Mouse (Mus musculus) liver, embryonic 15.5 days (tissue): ENCODE data around the gene Ago4. TPM values are rescaled to one million over a fixed set of nuclear protein-coding genes. Genes with fewer than 3 reads are reported as not detected.

Experiments used
- ATAC-seq: fragments of 200-750 bp; cut with Nextera tagmentation; 2 replicates; pipeline ENCODE4 v1.8.0; 2017; ENCODE audit warnings: moderate number of reproducible peaks, mild to moderate bottlenecking, moderate library complexity; ENCODE audit not compliant: insufficient read depth
- H3K27ac ChIP-seq: fragments of 300-500 bp; sonication (generic); replicated peaks from 2 replicates; pipeline ENCODE4 v1.5.1; 2015; ENCODE audit warnings: mild to moderate bottlenecking, inconsistent platforms
- H3K27me3 ChIP-seq: fragments of 300-500 bp; sonication (generic); 2 replicates; pipeline ENCODE4 v1.6.1; 2015; ENCODE audit warnings: mild to moderate bottlenecking, inconsistent platforms
- H3K36me3 ChIP-seq: fragments of 300-500 bp; sonication (generic); replicated peaks from 2 replicates; pipeline ENCODE4 v1.6.1; 2015; ENCODE audit warnings: moderate library complexity, mild to moderate bottlenecking, inconsistent platforms
- H3K4me1 ChIP-seq: fragments of 300-500 bp; sonication (generic); replicated peaks from 2 replicates; pipeline ENCODE4 v1.6.1; 2015; ENCODE audit warnings: inconsistent platforms
- H3K4me2 ChIP-seq: fragments of 300-500 bp; sonication (generic); 2 replicates; pipeline ENCODE4 v1.6.1; 2015; ENCODE audit warnings: moderate library complexity, mild to moderate bottlenecking, inconsistent platforms
- H3K4me3 ChIP-seq: fragments of 300-500 bp; sonication (generic); replicated peaks from 2 replicates; pipeline ENCODE4 v1.5.1; 2015; ENCODE audit warnings: mild to moderate bottlenecking, inconsistent platforms
- H3K9ac ChIP-seq: fragments of 300-500 bp; sonication (generic); 2 replicates; pipeline ENCODE4 v1.6.1; 2015; ENCODE audit warnings: moderate library complexity, mild to moderate bottlenecking, inconsistent platforms
- H3K9me3 ChIP-seq: fragments of 300-500 bp; sonication (generic); replicated peaks from 2 replicates; pipeline ENCODE4 v1.6.1; 2016; ENCODE audit warnings: inconsistent platforms
- WGBS: fragments of 180-500 bp; shearing (Covaris S2); methylation state at CpG from one replicate; pipeline ENCODE4 v1.1.7; 2015; ENCODE audit warnings: mixed read lengths; ENCODE audit not compliant: insufficient replicate concordance; 5-methylcytosine and 5-hydroxymethylcytosine counted together
- polyA plus RNA-seq: library from polyadenylated mRNA; unstranded; fragments of >200 nt; fragmentation: Nextera tagmentation; extraction: Ambion mirVana; gene quantifications from 2 replicates; pipeline ENCODE4 v1.2.1, GENCODE M21; 2015

Ago4 gene
- polyA plus RNA-seq, 1 experiment from 2014 or later = 0.31 TPM

DNA sequence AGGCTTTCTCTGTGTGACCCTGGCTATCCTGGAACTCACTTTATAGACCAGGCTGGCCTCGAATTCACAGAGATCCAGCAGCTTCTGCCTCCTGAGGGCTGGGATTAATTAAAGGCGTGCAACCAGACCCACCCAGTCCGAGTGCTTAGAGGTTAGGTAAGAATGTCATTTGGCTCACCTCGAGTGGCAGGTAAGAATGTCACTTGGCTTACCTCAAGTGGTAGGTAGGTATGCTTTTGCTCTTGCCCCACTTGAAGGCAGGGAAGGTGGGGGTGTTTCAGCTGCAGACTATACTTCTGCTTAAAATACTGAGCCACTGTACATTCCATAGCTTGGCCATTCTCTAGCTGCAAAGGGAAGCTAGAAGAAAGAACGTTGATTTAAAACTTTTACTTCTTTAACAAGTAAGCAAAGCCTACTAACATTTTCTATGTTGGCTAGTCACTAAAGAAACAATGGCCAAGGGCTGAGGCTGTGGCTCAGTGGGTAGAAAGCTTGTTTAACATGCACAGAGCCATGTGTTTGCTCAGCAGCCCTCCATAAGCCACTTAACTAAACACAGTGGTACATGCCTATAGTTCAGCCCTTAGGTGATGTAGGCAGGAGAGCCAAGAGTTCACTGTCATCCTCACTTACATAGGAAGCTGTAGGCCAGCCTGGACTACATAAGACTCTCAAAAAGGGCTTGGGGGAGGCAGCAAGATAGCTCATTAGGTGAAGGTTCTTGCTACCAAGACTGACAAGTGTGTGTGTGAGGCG lies 20.8 kb downstream of the Ago4 start:
- no peak for ATAC-seq
- 58% methylated on average over 6 of the region's 6 CpGs for WGBS

DNA sequence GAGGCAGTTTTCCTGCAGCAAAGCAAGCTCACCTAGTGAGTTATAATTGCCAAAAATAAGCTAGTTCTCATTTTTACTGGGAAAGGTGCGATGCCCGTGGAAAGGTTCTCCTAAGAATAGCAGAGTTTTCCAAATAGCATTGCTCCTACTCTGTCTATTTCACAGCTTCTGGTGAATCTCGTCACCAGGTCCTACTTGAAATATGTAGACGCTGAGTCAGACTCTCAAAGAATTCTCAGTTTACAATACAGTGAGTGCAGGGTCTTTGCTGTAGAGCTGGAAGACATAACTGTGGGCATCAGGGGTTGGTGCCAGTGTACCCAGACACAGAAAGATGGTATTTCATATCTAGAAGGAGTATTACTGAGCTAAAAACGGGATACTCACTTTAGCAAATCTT lies 22.3 kb downstream of the Ago4 start:
- no peak for ATAC-seq

More for the DNA sequence above, 20.8 kb downstream of the Ago4 start:
- Histone ChIP-seq H3K27me3 (no peaks in the 10 kb centered on the region), H3K9me3 (no peaks in the 10 kb centered on the region), H3K4me3 (no peak overlapping the region), H3K4me1 (no peaks in the 10 kb centered on the region), H3K4me2 (no peak overlapping the region), H3K9ac (no peak overlapping the region), H3K27ac (no peak overlapping the region), H3K36me3 (no peaks in the 10 kb centered on the region)

DNA sequence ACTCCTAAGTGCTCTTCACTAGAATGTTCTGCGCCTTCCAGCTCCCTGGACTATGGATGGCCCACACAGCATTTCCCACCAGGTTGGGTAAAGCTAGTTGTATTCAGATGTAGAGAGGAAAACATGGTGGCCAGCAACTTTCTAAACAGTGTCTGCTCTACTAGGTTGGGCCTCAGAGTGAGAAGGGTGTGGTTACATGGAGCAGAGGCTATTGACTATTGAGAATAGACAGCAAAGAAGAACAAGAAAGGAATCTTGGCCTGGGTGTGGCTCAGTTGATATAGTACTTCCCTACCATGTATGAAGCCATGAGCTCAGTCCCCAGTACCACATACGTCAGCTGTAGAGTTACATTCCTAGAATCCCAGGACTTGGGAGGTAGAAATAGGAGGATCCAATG lies 24.2 kb downstream of the Ago4 start:
- no peaks in the 10 kb centered on the region for H3K4me1 ChIP-seq
- ATAC-seq = no peak
- H3K4me3 ChIP-seq = no peak overlapping the region
- H3K27ac ChIP-seq = no peak overlapping the region
- no peaks in the 10 kb centered on the region for H3K27me3 ChIP-seq
- no peaks in the 10 kb centered on the region for H3K9me3 ChIP-seq
- 68% methylated on average over 2 of the region's 2 CpGs for WGBS
- H3K36me3 ChIP-seq = no peaks in the 10 kb centered on the region
- no peak overlapping the region for H3K9ac ChIP-seq
- no peak overlapping the region for H3K4me2 ChIP-seq

More for the DNA sequence above, 22.3 kb downstream of the Ago4 start:
- H3K9ac ChIP-seq = no peak overlapping the region
- H3K4me3 ChIP-seq = no peak overlapping the region
- no peak overlapping the region for H3K27ac ChIP-seq
- H3K4me1 ChIP-seq = no peaks in the 10 kb centered on the region
- H3K27me3 ChIP-seq = no peaks in the 10 kb centered on the region
- no peaks in the 10 kb centered on the region for H3K36me3 ChIP-seq
- no peaks in the 10 kb centered on the region for H3K9me3 ChIP-seq
- WGBS = 69% methylated on average over 5 of the region's 5 CpGs
- no peak overlapping the region for H3K4me2 ChIP-seq

DNA sequence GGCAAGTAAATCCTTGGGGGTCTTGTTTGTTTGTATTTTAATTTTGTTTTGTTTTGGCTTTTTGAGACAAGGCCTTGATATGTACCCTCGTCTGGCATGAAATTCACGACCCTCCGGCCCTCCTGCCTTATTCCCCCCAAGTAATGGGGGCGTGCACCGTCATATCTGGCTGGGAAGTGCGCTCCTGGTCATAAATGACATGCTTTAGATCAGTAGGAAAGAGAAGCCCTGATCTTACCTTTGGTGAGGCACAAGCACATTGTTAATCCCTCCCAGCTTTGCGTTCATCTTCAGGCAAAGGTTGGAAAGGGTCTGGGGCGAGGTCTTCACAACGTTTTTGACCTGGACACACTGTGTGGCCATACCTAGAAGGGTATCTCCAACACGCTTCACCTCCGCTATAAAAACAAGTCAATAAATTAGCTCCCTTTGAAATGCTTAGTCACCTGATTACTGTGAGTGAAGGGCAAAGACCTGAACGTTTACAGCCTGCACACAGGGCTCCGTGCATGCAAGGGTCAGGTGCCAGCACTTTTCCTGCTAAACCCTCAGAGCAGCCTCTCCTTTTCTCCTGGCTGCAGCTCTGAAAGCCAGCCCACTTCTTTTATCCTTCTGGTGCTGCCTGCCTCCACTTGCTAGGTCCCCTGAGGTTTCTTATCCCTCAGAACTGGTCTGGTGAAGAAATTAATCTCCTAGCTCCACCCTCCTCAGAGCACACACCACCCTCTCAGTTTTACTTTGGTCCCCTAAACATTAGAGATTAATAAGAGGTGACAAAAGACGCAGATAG lies 25.0 kb downstream of the Ago4 start:
- no peaks in the 10 kb centered on the region for H3K27me3 ChIP-seq
- H3K4me1 ChIP-seq = no peaks in the 10 kb centered on the region
- no peak overlapping the region for H3K9ac ChIP-seq
- WGBS = 58% methylated on average over 14 of the region's 14 CpGs
- H3K4me2 ChIP-seq = no peak overlapping the region
- no peak overlapping the region for H3K27ac ChIP-seq
- no peaks in the 10 kb centered on the region for H3K9me3 ChIP-seq
- H3K4me3 ChIP-seq = no peak overlapping the region
- no peak for ATAC-seq
- H3K36me3 ChIP-seq = no peaks in the 10 kb centered on the region

DNA sequence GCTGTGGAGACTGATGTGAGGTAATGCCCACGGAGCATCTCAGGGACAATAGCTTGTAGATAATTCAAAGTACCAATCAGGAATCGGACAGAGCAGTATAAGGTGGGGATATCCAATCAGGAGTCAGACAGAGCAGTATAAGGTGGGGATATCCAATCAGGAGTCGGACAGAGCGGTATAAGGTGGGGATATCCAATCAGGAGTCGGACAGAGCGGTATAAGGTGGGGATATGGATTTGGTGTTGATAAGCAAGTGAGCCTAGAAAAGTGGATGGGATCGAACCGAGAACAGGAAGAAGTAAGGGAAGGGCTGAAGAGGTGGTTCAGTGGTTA lies 30.3 kb downstream of the Ago4 start:
- Histone ChIP-seq H3K27ac (no peak overlapping the region), H3K36me3 (no peaks in the 10 kb centered on the region), H3K4me3 (no peak overlapping the region), H3K4me1 (no peaks in the 10 kb centered on the region), H3K9me3 (no peaks in the 10 kb centered on the region), H3K27me3 (no peaks in the 10 kb centered on the region), H3K4me2 (no peak overlapping the region), H3K9ac (no peak overlapping the region)
- WGBS = 43% methylated on average over 8 of the region's 8 CpGs
- no peak for ATAC-seq

DNA sequence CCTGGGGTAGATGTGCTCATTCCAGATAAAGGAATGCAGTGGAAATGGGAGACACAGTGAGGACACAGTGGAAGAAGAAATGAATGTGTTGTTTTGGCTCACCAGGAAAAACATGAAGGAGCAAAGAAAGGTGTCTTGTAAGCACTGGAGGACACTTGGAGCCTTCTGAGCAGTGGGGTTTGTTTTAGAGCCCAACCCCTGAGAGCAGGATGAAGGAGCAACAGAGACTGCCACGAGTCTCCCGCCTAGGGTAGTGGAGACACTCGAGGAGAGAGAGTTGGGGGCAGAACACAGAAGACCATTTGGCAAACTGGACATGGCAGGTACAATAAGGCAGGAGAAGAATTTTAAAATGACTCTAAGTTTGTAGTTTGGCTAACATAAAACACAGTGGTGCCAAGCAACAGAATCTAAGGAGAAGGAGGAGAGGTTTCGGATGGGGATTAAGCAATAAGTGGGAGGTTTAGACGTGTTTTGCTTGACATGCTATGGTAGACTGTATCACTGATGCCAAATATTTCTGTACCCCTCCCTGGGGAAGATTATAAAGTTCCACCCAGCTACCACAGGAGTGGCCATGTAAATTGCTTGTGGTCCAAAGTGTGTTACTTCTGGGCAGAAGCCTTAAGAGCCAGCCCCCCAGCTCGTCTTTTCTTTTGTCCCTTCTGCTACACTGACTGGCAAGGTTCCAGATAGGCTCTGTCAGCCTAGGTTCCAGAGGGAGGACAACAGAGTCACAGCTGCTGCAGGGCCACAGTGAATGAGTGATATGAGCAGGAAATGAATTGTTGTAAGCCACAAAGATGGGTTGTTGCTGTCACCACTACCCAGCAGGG lies 30.9 kb downstream of the Ago4 start:
- H3K27me3 ChIP-seq = no peaks in the 10 kb centered on the region
- no peak overlapping the region for H3K9ac ChIP-seq
- H3K4me1 ChIP-seq = no peaks in the 10 kb centered on the region
- no peaks in the 10 kb centered on the region for H3K36me3 ChIP-seq
- 53% methylated on average over 6 of the region's 6 CpGs for WGBS
- ATAC-seq = no peak
- no peak overlapping the region for H3K4me3 ChIP-seq
- H3K4me2 ChIP-seq = no peak overlapping the region
- H3K9me3 ChIP-seq = no peaks in the 10 kb centered on the region
- no peak overlapping the region for H3K27ac ChIP-seq

DNA sequence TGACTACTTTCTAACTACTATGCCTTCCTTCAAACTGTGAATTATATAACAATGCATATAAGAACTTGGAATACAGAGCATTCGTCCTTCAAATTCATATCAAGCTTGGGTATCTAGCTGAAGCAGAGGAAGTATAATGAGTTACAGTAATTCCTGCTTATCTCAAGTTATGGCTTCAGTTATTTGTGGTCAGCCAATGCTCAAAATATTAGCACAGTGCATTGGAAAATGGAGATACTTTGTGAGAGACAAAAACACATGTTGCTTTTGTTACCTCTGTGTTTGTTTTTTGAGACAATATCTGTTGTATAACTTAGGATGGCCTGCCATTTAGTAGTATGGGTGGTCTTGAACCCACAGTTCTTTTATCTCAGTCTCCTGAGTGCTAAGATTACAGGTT lies 34.7 kb downstream of the Ago4 start:
- Histone ChIP-seq H3K4me3 (no peak overlapping the region), H3K4me2 (no peak overlapping the region), H3K36me3 (no peaks in the 10 kb centered on the region), H3K9ac (no peak overlapping the region), H3K9me3 (no peaks in the 10 kb centered on the region), H3K27me3 (no peaks in the 10 kb centered on the region), H3K4me1 (no peaks in the 10 kb centered on the region), H3K27ac (no peak overlapping the region)
- 15% methylated on average over 1 of the region's 1 CpGs for WGBS
- no peak for ATAC-seq

DNA sequence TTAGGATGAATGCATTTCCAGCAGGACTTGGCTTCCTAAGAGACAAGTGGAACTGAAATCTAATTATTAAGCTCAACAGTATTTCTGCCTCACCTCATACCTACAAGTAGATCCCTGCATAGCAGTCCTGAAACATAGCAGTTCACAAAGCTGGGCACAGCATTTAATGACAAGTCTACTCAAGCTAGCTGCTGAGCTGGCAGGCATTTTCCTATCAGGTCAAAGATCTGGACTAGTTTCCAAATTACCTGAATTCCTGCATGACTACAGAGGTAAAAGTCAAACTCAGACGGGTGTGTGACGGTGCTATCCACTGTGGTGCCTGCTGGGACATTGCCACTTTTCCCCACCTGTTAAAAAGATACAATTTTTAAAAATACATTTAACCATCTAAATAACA lies 36.3 kb downstream of the Ago4 start:
- ATAC-seq = no peak
- Histone ChIP-seq H3K27ac (no peak overlapping the region), H3K4me1 (no peaks in the 10 kb centered on the region), H3K4me3 (no peak overlapping the region), H3K9me3 (no peaks in the 10 kb centered on the region), H3K9ac (no peak overlapping the region), H3K4me2 (no peak overlapping the region), H3K27me3 (no peaks in the 10 kb centered on the region), H3K36me3 (no peaks in the 10 kb centered on the region)
- 62% methylated on average over 2 of the region's 2 CpGs for WGBS

DNA sequence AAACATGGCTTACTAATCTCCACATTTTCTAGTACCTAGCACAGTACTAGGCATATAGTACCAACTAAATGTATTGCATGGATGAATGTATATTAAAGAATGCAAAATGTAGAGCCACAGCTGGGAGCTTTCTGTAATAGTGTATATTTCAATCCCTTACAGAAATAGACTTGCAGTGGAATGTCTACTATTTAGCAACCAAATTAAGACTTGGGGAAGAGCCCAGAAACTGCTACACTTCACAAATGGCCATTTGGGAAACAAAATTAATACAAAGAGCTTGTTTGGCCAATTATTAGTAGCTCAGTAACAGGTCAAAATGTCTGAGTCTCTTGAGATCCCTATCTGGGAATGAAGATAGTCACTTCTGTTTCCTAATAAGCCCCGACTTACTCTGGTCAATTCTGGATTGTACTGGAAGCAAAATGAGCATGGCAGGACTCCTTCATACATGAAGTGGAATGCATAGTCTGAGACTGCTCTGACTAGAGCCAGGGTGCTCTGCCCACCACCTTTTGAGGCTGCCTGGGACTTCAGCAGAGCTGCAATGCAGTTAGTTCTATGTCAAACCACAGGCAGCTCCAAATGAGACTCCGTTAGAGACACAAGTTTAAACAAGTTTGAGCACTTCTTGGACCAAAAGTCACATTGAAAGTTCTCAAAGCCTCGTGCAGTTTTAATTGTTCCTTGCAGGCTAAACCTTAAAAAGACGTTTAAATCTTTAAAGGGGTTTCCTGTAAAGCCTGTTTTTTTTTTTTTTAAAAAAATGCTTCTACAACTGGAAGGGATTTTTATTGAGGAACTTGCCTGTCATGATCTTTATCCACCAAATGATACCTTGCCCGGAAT lies 37.1 kb downstream of the Ago4 start:
- no peaks in the 10 kb centered on the region for H3K9me3 ChIP-seq
- H3K4me2 ChIP-seq = no peak overlapping the region
- WGBS = 50% methylated on average over 5 of the region's 5 CpGs
- no peak overlapping the region for H3K4me3 ChIP-seq
- H3K27ac ChIP-seq = no peak overlapping the region
- no peak overlapping the region for H3K9ac ChIP-seq
- H3K27me3 ChIP-seq = no peaks in the 10 kb centered on the region
- no peaks in the 10 kb centered on the region for H3K4me1 ChIP-seq
- H3K36me3 ChIP-seq = no peaks in the 10 kb centered on the region
- no peak for ATAC-seq

DNA sequence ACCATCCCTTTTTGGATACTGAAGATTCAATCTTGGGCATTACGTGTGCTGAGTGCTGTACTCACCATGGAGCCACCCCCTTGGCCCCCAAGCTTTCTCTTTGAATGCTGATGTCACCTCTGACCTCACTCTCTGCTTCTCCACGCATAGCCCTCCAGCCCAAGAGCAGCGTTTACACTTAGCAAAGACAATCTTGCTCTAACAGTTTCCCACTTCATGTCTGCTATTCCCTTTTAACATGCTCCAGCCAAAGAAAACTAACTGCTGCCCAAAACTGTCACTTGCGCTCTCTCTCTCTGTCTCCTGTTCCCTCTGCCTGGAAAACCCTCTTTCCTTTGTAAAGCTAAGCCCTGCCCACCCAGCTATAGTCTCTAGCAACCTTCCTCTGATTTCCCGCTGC lies 37.8 kb downstream of the Ago4 start:
- no peaks in the 10 kb centered on the region for H3K27me3 ChIP-seq
- ATAC-seq = no peak
- 59% methylated on average over 5 of the region's 5 CpGs for whole genome bisulfite sequencing
- H3K9ac ChIP-seq = no peak overlapping the region
- no peak overlapping the region for H3K27ac ChIP-seq
- H3K36me3 ChIP-seq = no peaks in the 10 kb centered on the region
- no peak overlapping the region for H3K4me3 ChIP-seq
- H3K4me1 ChIP-seq = no peaks in the 10 kb centered on the region
- no peaks in the 10 kb centered on the region for H3K9me3 ChIP-seq
- H3K4me2 ChIP-seq = no peak overlapping the region
